Mouse (Mus musculus): ENCODE measurements around the gene Padi2. TPM values are rescaled to one million over a fixed set of nuclear protein-coding genes. Genes with fewer than 3 reads are reported as not detected.

Padi2 gene
- total and polyA plus RNA-seq, 3 experiments = 0.04 TPM; not detected in 2

DNA sequence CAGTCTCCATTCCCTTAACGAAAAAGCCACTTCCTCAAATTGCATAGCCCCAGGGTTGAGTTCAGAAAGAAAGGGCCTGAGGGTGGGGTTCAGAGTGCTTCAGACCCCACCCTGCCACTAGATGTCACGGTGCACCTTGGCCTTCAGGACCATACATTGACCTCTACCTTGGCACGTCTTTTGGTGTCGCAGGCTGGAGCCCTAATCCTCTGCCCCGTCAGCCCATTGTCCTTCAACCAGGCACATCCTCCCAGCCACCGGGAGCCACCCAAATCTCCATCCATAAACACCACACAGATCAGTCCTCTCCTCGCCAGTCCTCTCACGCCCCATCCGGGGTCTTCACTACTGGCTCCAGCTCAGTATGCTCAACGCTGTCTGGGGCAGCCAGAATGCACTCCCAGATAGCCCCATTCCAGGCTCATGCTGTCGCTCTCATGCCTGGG is 695 bp upstream of the Padi2 start:
- Histone ChIP-seq H3K4me1 (ENCODE audit: control insufficient read depth in 1 of 2, insufficient read depth in 2 of 2) (peaks cover 4 to 14% of the 10 kb centered on the region in 2 experiments; a peak in 2 of 4 replicates), H3K4me2 (ENCODE audit: insufficient read depth, low read depth, poor library complexity, severe bottlenecking) (peak overlapping the region; percentile 55), H3K9me3 (replicated peaks; ENCODE audit: low read length) (no peaks in the 10 kb centered on the region), H3K9ac (ENCODE audit: insufficient read depth, low read depth) (no peak overlapping the region), H3K27me3 (replicated peaks) (peaks cover 94% of the 10 kb centered on the region), H3K36me3 (replicated peaks in 1 of 2; ENCODE audit: control insufficient read depth in 1 of 2, insufficient read depth in 1 of 2, low read length in 1 of 2) (no peaks in the 10 kb centered on the region), H3K27ac (ENCODE audit: insufficient read depth, low read depth) (no peak overlapping the region), H3K4me3 (replicated peaks in 1 of 3; ENCODE audit: low read depth in 2 of 3, low read length in 2 of 3, poor library complexity in 1 of 3) (peak overlapping the region in 1 of 3 experiments; percentile 19), H3K79me2 (replicated peaks; ENCODE audit: control insufficient read depth, extremely low read depth, insufficient read depth, poor library complexity, severe bottlenecking) (no peaks in the 10 kb centered on the region)
- peak; percentile 8 for DNase-seq (ENCODE audit: extremely low read depth)
- in situ Hi-C loops (cut with MboI; ENCODE audit: low pct_ligation_motif_present, low pct_unique_long_range_greater_than_20kb, low sequenced_read_pairs) (loop anchor here (5.0 to 10.0 kb wide), 3 partner anchors 52 to 118 kb away; no protein-coding TSS in a partner anchor), dilution Hi-C loops (cut with MboI; ENCODE audit: extremely low pct_ligation_motif_present, extremely low pct_unique_long_range_greater_than_20kb, low sequenced_read_pairs) (no loop called here)
- TF ChIP-seq RAD21 (IDR thresholded peaks at IDR 0.05; ENCODE audit: low read depth, low read length) (peak; percentile 42), SIN3A (IDR thresholded peaks at IDR 0.05; ENCODE audit: low read length) (no peak), CTCF (conservative IDR thresholded peaks at IDR 0.05 in 1 of 2, IDR thresholded peaks at IDR 0.05 in 1 of 2; ENCODE audit: low read depth in 2 of 2, low read length in 2 of 2) (peak in 1 of 2 experiments; percentile 50; a peak in 2 of 4 replicates), SMC3 (IDR thresholded peaks at IDR 0.05; ENCODE audit: low read depth, low read length) (peak; percentile 31)

DNA sequence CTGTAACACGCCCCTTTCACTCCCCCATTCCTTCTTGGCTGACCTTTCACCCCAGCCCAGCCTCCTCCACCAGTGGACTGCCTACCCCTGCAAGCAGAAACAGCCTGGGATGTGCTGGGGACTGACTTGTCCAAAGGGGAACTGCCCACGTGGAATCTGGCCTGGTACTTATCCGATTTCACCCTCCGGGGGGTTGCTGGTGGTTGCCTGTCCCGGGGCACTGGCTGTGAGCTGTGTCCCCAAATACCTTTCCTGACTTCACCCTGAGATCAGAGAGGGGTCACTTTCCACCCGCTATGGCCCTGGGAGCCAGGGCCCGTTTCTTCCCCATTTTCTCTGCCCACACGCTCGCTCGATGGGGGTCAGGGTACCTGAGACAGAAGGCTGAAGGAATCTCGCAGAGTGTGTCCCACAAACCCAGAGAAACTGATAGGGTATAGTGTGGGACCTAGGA is 710 bp downstream of the Padi2 start:
- DNase-seq (ENCODE audit: extremely low read depth) = no peak
- peaks cover 9 to 14% of the 10 kb centered on the region in 2 experiments for H3K4me1 ChIP-seq (ENCODE audit: control insufficient read depth in 1 of 2, insufficient read depth in 2 of 2)
- no peak for TF ChIP-seq NRF1 (IDR thresholded peaks at IDR 0.05; ENCODE audit: low read depth, low read length)
- no peak for TF ChIP-seq UBTF (IDR thresholded peaks at IDR 0.05; ENCODE audit: low read depth, low read length)
- TF ChIP-seq USF2 (conservative IDR thresholded peaks at IDR 0.05; ENCODE audit: low read depth, low read length) = no peak
- no peak for TF ChIP-seq ZMIZ1 (IDR thresholded peaks at IDR 0.05; ENCODE audit: low read depth, low read length)
- peaks cover 94% of the 10 kb centered on the region for H3K27me3 ChIP-seq (replicated peaks)
- in situ Hi-C loops (cut with MboI; ENCODE audit: low pct_ligation_motif_present, low pct_unique_long_range_greater_than_20kb, low sequenced_read_pairs) (loop anchor here (5.0 to 10.0 kb wide), 3 partner anchors 50 to 120 kb away; no protein-coding TSS in a partner anchor), dilution Hi-C loops (cut with MboI; ENCODE audit: extremely low pct_ligation_motif_present, extremely low pct_unique_long_range_greater_than_20kb, low sequenced_read_pairs) (no loop called here)
- no peaks in the 10 kb centered on the region for H3K79me2 ChIP-seq (replicated peaks; ENCODE audit: control insufficient read depth, extremely low read depth, insufficient read depth, poor library complexity, severe bottlenecking)
- H3K4me2 ChIP-seq (ENCODE audit: insufficient read depth, low read depth, poor library complexity, severe bottlenecking) = no peak overlapping the region
- no peak overlapping the region for H3K9ac ChIP-seq (ENCODE audit: insufficient read depth, low read depth)
- no peak overlapping the region for H3K4me3 ChIP-seq (replicated peaks in 1 of 3; ENCODE audit: low read depth in 2 of 3, low read length in 2 of 3, poor library complexity in 1 of 3)
- H3K27ac ChIP-seq (ENCODE audit: insufficient read depth, low read depth) = no peak overlapping the region
- H3K36me3 ChIP-seq (replicated peaks in 1 of 2; ENCODE audit: control insufficient read depth in 1 of 2, insufficient read depth in 1 of 2, low read length in 1 of 2) = no peaks in the 10 kb centered on the region
- no peaks in the 10 kb centered on the region for H3K9me3 ChIP-seq (replicated peaks; ENCODE audit: low read length)

DNA sequence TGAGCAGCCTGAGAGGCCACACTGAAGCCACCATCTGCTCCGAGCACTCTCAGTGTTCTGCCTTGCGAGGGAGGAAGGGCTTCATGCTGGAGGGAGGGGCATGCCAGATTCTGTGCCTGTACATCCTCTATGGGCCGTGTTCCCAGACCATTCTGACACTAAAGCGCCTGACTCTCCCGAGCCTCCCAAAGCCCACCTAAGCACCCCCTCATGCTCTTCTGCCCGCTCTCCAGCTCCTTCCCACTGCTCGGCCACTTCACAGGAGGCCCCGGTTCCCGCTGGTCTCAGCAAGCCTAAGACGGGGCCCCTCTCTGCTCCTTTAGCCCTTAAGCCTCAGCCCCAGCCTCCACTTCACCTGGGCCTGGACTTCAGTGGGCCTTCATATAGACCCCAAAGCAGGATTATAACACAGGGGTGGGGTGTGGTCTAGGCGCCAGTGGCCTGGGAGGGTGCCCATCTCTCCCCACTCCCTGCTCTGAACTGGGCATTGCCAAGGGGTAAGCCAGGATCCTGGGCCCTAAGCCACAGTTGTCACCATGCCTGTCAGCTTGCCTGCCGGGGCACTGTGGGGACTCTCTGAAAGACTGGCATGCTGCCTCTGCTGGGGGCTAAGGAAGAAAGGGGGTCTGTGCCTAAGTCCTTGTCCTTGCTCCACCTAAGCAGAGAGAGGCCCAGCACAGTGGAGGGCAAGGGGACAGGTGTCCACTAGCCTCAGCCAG is 1.3 kb downstream of the Padi2 start:
- Histone ChIP-seq H3K4me1 (ENCODE audit: control insufficient read depth in 1 of 2, insufficient read depth in 2 of 2) (peaks cover 9 to 14% of the 10 kb centered on the region in 2 experiments), H3K9me3 (replicated peaks; ENCODE audit: low read length) (no peaks in the 10 kb centered on the region)
- in situ Hi-C loops (cut with MboI; ENCODE audit: low pct_ligation_motif_present, low pct_unique_long_range_greater_than_20kb, low sequenced_read_pairs) = loop anchor here (5.0 to 10.0 kb wide), 3 partner anchors 50 to 120 kb away; no protein-coding TSS in a partner anchor

More for the DNA sequence above, 1.3 kb downstream of the Padi2 start:
- no peak overlapping the region for H3K9ac ChIP-seq (ENCODE audit: insufficient read depth, low read depth)
- H3K79me2 ChIP-seq (replicated peaks; ENCODE audit: control insufficient read depth, extremely low read depth, insufficient read depth, poor library complexity, severe bottlenecking) = no peaks in the 10 kb centered on the region
- H3K36me3 ChIP-seq (replicated peaks in 1 of 2; ENCODE audit: control insufficient read depth in 1 of 2, insufficient read depth in 1 of 2, low read length in 1 of 2) = no peaks in the 10 kb centered on the region
- dilution Hi-C loops (cut with MboI; ENCODE audit: extremely low pct_ligation_motif_present, extremely low pct_unique_long_range_greater_than_20kb, low sequenced_read_pairs) = no loop called here
- peaks cover 96% of the 10 kb centered on the region for H3K27me3 ChIP-seq (replicated peaks)
- no peak overlapping the region for H3K4me2 ChIP-seq (ENCODE audit: insufficient read depth, low read depth, poor library complexity, severe bottlenecking)
- TF ChIP-seq SMC3 (IDR thresholded peaks at IDR 0.05; ENCODE audit: low read depth, low read length) (no peak), ZC3H11A (IDR thresholded peaks at IDR 0.05; ENCODE audit: low read depth, low read length) (no peak), SIN3A (IDR thresholded peaks at IDR 0.05; ENCODE audit: low read length) (no peak), E2F4 (IDR thresholded peaks at IDR 0.05; ENCODE audit: insufficient replicate concordance, low read depth, low read length) (no peak), USF2 (conservative IDR thresholded peaks at IDR 0.05; ENCODE audit: low read depth, low read length) (no peak), GABPA (IDR thresholded peaks at IDR 0.05; ENCODE audit: insufficient replicate concordance, low read depth, low read length) (no peak), PAX5 (IDR thresholded peaks at IDR 0.05; ENCODE audit: low read length) (no peak), TCF12 (IDR thresholded peaks at IDR 0.05; ENCODE audit: low read depth, low read length) (no peak), HCFC1 (IDR thresholded peaks at IDR 0.05; ENCODE audit: low read depth, low read length) (no peak), CHD1 (IDR thresholded peaks at IDR 0.05; ENCODE audit: low read depth, low read length) (no peak), EP300 (IDR thresholded peaks at IDR 0.05; ENCODE audit: low read length) (no peak), JUN (IDR thresholded peaks at IDR 0.05; ENCODE audit: insufficient read depth, low read depth, low read length) (no peak), BHLHE40 (IDR thresholded peaks at IDR 0.05; ENCODE audit: low read depth, low read length) (no peak), ELF1 (IDR thresholded peaks at IDR 0.05; ENCODE audit: low read depth, low read length) (no peak), MXI1 (IDR thresholded peaks at IDR 0.05; ENCODE audit: low read depth, low read length) (no peak), ZKSCAN1 (IDR thresholded peaks at IDR 0.05; ENCODE audit: borderline replicate concordance, low read depth, low read length) (no peak)
- no peak overlapping the region for H3K27ac ChIP-seq (ENCODE audit: insufficient read depth, low read depth)
- no peak overlapping the region for H3K4me3 ChIP-seq (replicated peaks in 1 of 3; ENCODE audit: low read depth in 2 of 3, low read length in 2 of 3, poor library complexity in 1 of 3)
- no peak for DNase-seq (ENCODE audit: extremely low read depth)

Data from CH12.LX (cell line).